Mouse (Mus musculus) retina, postnatal 7 days (tissue): Measurements from ENCODE around the gene Ucma.

Experiments
- DNase-seq: peaks from one replicate; pipeline ENCODE4 v3.0.0-alpha.2; 2012; ENCODE audit warnings: low read depth, low spot score

Ucma gene

GRCm38 (mm10) chr2:5001266-5001665 is 25.3 kb downstream of the Ucma start:
- DNase-seq = no peak

- DNase-seq = no peak
Measured at GRCm38 (mm10) chr2:5007107-5007506, 31.2 kb downstream of the Ucma start.

GRCm38 (mm10) chr2:5011898-5012490 is 36.1 kb downstream of the Ucma start:
- DNase-seq = no peak

GRCm38 (mm10) chr2:5012491-5013324 is 36.8 kb downstream of the Ucma start, which contains the start of gene Mcm10:
Gene Mcm10, minus strand, starts transcription at chr2:5012791.
- peak; percentile 88 for DNase-seq

GRCm38 (mm10) chr2:5014616-5015015 is 38.7 kb downstream of the Ucma start:
- no peak for DNase-seq

GRCm38 (mm10) chr2:5015527-5015926 is 39.6 kb downstream of the Ucma start:
- DNase-seq = no peak

- no peak for DNase-seq
Measured at GRCm38 (mm10) chr2:5016922-5017321, 41.0 kb downstream of the Ucma start.

- DNase-seq = no peak
Measured at GRCm38 (mm10) chr2:5019708-5020107, 43.8 kb downstream of the Ucma start.

- DNase-seq = no peak
Measured at GRCm38 (mm10) chr2:5023275-5023674, 47.4 kb downstream of the Ucma start.

GRCm38 (mm10) chr2:5023699-5024399 is 47.9 kb downstream of the Ucma start:
- DNase-seq = no peak

- DNase-seq = no peak
Measured at GRCm38 (mm10) chr2:5025162-5025733, 49.3 kb downstream of the Ucma start.

GRCm38 (mm10) chr2:5027057-5027456 is 51.1 kb downstream of the Ucma start:
- DNase-seq = no peak

- no peak for DNase-seq
Measured at GRCm38 (mm10) chr2:5028047-5028446, 52.1 kb downstream of the Ucma start.

GRCm38 (mm10) chr2:5029808-5030207 is 53.9 kb downstream of the Ucma start:
- DNase-seq = no peak

- no peak for DNase-seq
Measured at GRCm38 (mm10) chr2:5031215-5031614, 55.3 kb downstream of the Ucma start.

GRCm38 (mm10) chr2:5032665-5033064 is 56.7 kb downstream of the Ucma start:
- DNase-seq = no peak

- no peak for DNase-seq
Measured at GRCm38 (mm10) chr2:5033546-5034420, 57.9 kb downstream of the Ucma start.

GRCm38 (mm10) chr2:5034801-5035200 is 58.9 kb downstream of the Ucma start:
- DNase-seq = no peak

GRCm38 (mm10) chr2:5035241-5035640 is 59.3 kb downstream of the Ucma start:
- no peak for DNase-seq
